Mouse (Mus musculus): Measurements from ENCODE around the gene Olfr985.

The Olfr985 gene

DNA sequence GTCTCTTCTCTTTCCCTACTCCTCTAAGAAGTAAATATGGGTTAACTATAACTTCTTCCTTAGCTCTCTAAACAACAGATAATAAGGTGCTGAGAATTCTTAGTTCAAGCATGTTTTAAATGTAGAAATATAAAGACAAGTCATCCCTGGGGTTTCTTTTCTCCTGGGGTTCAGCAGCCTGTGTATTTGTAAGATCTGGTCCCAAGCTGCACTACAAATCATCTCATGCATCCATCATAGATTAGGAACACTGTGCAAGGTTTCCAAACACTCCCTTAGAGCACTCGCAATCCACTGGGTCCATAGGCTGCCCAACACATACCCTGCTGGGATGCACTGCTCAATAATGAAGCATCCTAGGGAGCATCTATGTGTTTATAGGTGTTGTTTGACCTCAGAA is at the start of gene Olfr985:
Olfr985 (minus strand) TSS at position 101 of the 400 bp plus-strand sequence.
- no peak for DNase-seq

DNA sequence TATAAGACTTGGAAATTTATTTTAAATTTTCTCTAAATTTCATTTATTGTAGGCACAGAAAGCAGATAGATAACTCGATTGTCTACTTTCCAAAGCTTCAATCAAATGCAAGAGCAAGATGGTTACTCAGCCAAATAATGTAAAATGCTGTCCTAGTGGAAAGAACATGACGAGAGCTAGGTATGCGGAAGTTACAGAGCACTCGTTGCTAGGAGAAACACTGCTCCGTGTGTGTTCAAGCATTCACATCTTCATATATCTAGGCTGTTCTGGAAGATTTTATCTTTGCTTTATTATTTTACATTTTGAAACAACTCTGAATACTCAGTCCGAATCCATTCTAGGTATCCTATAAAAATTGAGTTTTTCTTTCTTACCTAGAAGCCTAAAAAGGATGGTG is 47.0 kb upstream of the Olfr985 start:
- no peak for DNase-seq

DNA sequence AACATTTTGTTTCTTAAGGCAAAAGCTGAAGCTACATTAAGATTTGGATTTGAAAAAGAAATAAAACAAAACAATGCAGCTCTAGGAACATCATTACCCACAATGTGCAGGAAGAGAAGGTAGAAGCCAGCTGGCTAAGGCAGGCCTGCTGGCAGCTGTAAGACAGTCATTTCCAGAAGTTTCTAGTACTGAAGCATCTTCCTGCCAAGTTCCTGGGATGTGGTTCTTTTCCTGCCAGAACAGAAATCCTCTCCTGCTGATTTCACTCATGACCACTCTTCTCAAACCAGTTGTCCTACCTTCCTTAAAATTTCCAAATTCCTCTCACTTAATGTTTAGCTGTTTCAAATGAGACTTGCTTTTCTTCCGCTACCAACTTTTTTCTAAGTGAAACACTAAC is 36.5 kb upstream of the Olfr985 start:
- no peak for DNase-seq

DNA sequence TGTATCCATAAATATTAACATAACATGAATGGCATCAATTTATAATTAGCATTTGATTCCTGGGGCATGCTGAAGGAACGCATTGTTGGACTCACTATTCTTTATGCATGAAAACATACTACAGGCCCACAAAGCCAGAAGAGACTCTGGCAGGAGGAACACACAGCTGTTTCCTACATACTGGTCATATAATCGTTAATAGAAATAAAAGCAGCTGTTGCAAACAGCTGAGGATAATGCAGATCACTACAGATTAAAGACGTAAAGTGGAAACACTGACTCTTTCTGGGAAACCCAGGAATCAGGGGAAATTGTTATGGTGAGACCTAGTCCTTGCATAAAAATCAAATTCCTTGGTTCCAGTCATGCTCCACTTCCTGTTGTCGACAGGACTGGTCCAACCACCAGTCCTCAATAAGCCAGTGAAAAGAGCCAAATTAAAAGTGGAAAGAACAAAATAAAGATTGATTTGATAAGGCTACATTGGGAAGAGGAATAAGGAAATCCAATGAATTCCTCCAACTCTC is 25.2 kb upstream of the Olfr985 start:
- no peak for DNase-seq

DNA sequence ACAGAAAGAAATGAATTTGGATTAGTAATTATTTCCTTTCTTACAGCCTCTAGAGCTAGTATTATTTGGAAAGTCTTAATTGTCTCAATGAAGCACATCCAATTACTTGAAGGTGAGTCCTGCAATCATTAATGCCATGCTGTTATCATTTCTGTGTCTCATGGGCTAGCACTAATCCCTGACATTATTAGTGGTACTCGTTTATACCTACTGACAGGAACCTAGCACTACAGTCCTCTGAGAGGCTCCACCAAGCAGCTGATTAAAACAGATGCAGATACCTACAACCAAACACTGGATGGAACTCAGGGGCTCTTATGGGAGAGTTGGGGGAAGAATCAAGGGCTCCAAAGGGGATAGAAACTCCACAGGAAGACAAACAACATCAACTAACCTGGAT is 11.6 kb upstream of the Olfr985 start:
- no peak for DNase-seq

DNA sequence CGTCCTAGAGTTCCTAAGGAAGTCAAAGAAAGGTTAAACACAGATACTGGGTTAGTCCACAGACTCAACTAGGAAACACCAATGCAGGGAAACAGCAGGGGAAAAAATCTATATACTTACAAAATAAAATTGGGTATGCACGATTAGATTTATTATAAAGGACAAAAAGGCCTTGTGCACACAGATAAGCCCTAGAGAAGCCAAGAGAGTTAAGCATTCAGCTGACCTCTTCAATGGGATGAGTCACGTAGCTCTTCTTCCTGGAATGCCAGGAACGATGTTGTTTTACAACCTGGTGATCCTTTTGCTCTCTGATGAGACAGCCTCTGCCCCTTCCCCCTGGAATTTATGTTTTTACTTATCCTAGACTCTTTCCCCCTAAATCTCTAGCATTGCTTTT is 9.5 kb upstream of the Olfr985 start:
- DNase-seq, result no peak

DNA sequence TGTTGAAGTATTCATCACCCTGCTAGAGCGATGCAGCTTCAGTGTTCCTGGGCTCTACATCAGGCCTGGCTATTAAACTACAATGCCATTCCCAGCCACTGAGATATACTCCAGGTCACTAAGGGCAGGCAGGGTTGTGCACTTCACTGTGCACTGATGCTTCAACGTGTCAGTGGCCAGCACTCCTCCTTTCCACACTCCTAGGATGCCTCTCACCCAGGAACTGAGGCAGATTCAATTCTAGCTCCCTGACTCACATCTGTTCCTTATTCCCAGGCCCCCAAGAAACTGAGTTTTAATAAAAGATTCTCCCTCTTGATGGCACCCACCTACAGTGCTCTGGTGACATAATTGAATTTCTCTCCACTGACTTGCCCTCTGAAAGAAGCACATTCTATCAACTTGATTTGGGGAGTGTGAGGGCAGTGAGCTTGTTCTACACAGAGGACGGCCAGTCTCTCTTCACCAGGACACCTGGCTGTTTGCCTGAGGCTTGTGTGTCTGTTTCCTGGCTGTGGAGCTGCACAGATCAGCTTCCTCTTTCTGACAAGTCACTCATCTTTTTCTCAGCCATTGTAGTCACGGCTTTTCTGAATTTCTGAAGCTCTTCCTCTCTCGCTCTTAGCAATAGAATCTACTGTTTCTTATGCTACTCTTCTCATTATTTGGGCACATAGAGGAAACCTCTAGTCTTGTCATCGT is 7.2 kb upstream of the Olfr985 start:
- DNase-seq, result no peak

DNA sequence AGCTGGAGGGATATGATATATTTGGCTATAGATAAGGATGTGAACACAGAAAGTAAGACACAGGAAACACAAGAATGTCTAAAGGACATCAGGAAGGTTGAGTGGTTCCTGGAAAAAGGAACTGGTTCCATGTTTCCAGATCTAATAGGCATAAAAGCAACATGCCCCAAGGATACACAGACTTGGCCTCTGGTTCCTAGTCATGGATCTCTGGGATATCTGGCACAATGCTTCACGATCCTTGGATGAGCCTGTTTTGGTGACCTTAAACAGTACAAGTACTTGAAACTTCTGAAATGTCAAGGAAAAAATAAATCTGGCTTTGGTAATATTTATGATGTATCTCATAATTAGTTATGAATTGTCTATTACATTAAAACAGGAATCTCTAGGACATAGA is 572 bp upstream of the Olfr985 start:
- DNase-seq, result no peak

DNA sequence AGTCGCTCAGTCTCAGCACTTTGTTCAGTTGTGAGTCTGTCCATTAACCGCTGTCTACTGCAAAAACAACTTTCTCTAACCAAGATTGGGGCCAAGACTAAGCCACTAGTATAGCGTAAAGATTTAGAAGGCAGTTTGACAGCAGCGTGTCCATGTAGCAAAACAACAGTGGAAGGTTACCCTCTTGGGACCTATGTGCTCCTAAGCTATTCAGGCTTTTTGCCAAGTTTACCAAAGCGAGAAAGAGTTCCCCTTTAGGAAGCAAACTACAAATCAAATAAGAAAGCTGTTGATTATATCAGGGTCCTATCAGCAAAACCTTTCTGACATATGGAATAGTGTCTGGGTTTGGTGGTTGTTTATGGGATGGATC is 12.7 kb downstream of the Olfr985 start:
- no peak for DNase-seq

DNA sequence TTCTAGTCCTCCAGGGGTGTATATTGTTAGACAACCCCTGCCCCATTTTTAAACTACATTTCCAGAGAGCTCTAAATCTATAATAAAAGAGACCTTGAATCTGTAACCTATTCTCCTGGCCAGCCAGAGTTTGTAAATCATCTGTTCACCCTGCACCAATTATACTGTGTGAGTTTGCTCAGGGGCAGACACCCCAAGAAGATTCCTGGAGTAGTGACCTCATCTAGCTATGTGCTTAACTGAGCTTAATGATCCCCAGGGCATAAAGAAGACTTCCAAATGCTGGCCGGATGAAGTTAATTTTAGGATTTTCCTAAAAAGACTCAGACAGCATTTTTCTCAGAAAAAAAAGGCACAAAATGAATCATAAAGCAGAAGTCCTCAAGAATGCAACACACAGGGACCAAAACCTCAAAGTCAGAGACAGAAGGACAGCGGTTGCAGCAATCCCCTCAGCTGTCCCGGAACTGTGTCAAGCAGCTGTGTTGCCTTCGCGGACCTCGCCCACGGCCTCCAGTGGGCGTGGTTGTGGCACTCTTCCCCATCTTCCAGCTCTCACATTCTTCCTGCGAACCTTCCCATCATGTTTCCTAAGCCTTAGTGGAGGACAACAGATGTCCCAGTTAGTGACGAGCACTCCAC is 13.2 kb downstream of the Olfr985 start:
- no peak for DNase-seq

DNA sequence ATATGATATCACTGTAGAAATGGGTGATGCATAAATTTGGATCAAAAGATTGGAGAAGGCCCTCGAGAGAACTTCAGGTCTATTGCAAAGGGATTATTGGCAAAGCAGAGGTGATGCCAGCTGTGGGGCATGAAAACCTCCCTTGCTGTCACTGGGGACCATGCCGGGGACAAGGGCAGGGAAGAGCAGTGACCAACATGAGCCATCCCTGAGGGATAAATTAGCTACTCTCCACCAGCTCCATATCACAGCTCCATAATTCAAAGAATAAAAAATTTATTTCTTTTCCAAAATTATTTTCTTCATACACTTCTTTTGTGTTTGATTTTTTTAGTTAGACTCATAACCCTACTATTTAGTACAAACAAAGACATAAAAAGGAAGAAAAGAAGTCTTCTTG is 15.9 kb downstream of the Olfr985 start, which contains the start of gene Olfr984:
Olfr984 (minus strand) TSS at position 101 of the 400 bp plus-strand sequence.
- DNase-seq, result no peak

DNA sequence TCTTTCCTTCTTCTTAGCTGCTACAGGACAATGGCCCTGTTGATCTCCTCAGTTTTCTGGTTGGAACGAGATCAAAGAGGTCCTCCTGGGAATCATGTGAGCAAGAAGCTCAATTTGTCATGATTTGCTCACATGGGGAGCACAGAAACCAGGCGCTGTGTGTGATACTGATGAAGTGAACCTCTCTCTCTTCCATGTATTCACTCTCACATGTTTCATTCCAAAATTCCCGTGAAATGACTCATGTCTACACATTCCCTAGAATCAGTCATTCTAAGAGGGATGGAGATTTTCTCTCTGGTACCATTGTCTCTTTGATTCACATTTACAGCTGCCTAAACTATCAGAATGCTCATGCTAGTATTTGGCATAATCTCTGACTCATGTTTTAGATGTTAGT is 35.2 kb downstream of the Olfr985 start:
- DNase-seq, result no peak

DNA sequence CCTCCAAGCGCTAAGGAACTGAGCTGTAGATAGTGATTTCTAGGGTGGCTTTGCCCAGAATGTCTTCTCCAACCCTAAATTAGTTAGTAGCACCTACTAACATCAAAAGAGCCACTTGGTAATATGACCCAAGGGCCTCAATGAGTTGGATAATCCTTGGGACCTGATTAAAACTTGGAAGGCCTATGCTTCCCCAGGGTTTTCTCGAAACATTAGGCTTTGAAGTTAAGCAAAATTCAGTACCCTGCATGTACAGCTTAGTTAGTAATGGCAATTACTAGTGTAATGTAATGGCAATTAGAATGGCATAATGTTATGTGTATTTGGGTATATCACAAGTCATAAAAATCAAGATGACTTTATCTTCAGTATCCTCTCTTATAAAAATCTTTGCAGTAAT is 36.5 kb downstream of the Olfr985 start, which contains the start of gene Olfr983:
Olfr983 (minus strand) TSS at position 101 of the 400 bp plus-strand sequence.
- DNase-seq, result no peak

Measured in cerebellum, adult 11 months (tissue).